Mouse (Mus musculus): ENCODE results near the gene Abcg8. TPM values are rescaled to one million over a fixed set of nuclear protein-coding genes. Genes with fewer than 3 reads are reported as not detected.

Abcg8 gene
- polyA plus RNA-seq, 1 experiment from 2014 or later: 0.17 TPM

DNA sequence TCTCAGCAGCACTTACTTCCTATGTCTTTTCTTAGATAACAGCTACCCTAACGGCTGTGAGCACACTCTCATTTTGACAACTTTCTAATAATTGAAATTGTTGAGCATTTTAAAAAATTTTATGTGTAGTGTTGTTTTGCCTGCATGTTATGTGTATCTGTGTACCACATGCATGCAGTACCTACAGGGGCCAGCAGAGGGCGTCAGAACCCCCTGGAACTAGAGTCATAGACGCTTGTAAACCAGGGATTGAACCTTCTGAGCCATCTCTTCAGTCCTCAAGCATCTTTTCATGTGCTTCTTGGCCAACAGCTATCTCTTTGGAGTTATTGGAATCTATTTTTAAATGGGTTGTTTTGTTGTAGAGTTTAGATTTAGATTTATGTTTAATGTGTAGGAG, 34.2 kb upstream of the Abcg8 start:
- ATAC-seq (replicated peaks; ENCODE audit: low FRiP score) (no peak), DNase-seq (ENCODE audit: low spot score) (peak; percentile 72)
- Histone ChIP-seq H3K4me3 (ENCODE audit: low read depth, low read length) (no peak overlapping the region), H3K27me3 (ENCODE audit: control insufficient read depth, insufficient read depth, low read length) (no peaks in the 10 kb centered on the region), H3K4me2 (ENCODE audit: low read depth, low read length, severe bottlenecking) (no peak overlapping the region), H3K36me3 (ENCODE audit: control insufficient read depth, insufficient read depth, low read length) (no peaks in the 10 kb centered on the region), H3K27ac (ENCODE audit: low read depth, low read length) (no peak overlapping the region), H3K4me1 (replicated peaks; ENCODE audit: control insufficient read depth, insufficient read depth, low read length) (peaks cover 9% of the 10 kb centered on the region), H3K9me3 (ENCODE audit: control insufficient read depth, low read length) (no peaks in the 10 kb centered on the region), H3K9ac (ENCODE audit: low read length) (no peak overlapping the region)
- WGBS: 33% methylated on average over 3 of the region's 3 CpGs

DNA sequence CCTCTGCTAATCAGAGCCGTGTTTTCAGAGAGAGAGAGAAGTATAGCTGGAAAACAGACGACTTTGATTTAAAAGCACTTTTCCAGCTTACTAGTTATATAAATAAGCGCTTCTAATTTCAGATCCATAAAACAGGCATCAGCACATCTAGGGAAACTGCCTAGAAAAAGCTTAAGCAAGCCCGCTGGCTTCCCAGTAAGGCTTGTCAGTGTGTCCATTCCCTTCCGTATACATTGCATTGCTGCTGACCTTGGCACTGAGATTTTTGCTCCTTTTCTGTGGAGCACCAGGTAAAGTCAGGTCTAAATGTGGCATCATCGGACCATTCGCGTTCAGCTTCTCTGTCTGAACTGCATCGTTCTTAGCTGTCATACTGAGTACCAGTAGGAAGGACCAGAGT, 33.8 kb upstream of the Abcg8 start:
- peaks cover 9% of the 10 kb centered on the region for H3K4me1 ChIP-seq (replicated peaks; ENCODE audit: control insufficient read depth, insufficient read depth, low read length)
- DNase-seq (ENCODE audit: low spot score) (no peak), ATAC-seq (replicated peaks; ENCODE audit: low FRiP score) (no peak)
- no peak overlapping the region for H3K27ac ChIP-seq (ENCODE audit: low read depth, low read length)
- H3K36me3 ChIP-seq (ENCODE audit: control insufficient read depth, insufficient read depth, low read length): no peaks in the 10 kb centered on the region
- no peaks in the 10 kb centered on the region for H3K27me3 ChIP-seq (ENCODE audit: control insufficient read depth, insufficient read depth, low read length)
- no peak overlapping the region for H3K9ac ChIP-seq (ENCODE audit: low read length)
- no peak overlapping the region for H3K4me2 ChIP-seq (ENCODE audit: low read depth, low read length, severe bottlenecking)
- H3K4me3 ChIP-seq (ENCODE audit: low read depth, low read length): no peak overlapping the region
- WGBS: 95% methylated on average over 9 of the region's 9 CpGs
- no peaks in the 10 kb centered on the region for H3K9me3 ChIP-seq (ENCODE audit: control insufficient read depth, low read length)

DNA sequence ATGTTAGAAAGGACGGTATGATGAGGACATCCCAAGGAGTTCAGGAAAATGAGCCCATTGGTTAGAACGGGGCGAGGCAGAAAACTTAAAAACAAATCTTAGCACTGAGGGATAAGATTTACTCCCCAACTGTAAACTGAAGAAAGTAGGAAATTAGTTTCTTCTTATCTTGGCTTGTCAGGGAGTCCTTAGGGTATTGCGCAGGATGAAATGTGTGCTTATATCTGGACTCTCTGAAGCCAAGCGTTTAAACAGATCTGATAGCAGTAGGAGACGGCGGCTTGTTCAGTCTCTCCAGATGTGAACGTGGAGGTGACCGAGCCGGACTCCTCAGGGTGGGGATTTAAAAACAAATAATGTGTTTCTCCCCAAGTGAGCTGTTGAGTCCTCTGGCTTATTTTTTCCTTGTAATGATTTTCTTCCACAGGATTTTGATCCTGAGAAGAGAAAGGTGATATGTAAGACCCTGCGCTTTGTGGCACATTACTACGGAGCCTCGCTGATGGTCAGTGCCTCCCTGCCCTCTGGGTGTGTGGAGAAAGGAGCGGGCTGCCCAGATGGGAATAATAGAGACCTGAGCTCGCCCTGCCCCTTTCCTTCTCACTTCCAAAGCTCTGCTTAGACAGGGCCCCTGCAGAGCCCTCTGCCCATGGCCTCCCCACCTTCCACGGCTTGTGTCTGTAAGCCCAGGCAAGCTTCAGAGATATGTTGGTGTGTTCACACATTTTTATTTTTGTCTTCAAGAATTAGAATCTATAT, 31.6 kb upstream of the Abcg8 start:
- Histone ChIP-seq H3K27me3 (ENCODE audit: control insufficient read depth, insufficient read depth, low read length) (no peaks in the 10 kb centered on the region), H3K4me3 (ENCODE audit: low read depth, low read length) (no peak overlapping the region), H3K4me2 (ENCODE audit: low read depth, low read length, severe bottlenecking) (no peak overlapping the region), H3K27ac (ENCODE audit: low read depth, low read length) (no peak overlapping the region), H3K4me1 (replicated peaks; ENCODE audit: control insufficient read depth, insufficient read depth, low read length) (peaks cover 9% of the 10 kb centered on the region), H3K36me3 (ENCODE audit: control insufficient read depth, insufficient read depth, low read length) (no peaks in the 10 kb centered on the region), H3K9ac (ENCODE audit: low read length) (peak overlapping the region; percentile 9; the same call in 1 of the 2 replicates), H3K9me3 (ENCODE audit: control insufficient read depth, low read length) (no peaks in the 10 kb centered on the region)
- 52% methylated on average over 16 of the region's 16 CpGs for WGBS
- DNase-seq (ENCODE audit: low spot score) (no peak), ATAC-seq (replicated peaks; ENCODE audit: low FRiP score) (0 out of 2 replicates have a peak, but pooled peaks have one; percentile 40)

DNA sequence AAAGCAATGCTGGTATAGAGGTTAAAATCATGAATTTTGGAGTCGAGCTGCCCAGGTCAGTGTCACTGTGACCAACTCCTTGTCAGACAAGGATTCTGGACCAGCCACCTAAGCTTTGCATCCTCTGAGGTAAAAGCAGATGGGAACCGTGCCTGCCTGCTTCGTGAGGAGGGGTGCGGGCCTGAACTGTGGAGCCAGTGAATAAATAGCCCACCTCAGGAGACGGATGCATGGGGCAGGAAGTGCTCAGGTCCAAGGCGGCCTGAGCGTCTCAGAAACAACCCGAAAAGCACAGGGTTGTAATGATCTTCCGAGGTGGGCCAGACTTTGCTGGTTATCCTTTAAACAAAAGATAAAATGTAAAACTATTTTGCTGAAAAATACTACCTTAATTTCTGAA, 31.0 kb upstream of the Abcg8 start:
- 20% methylated on average over 9 of the region's 9 CpGs for WGBS
- H3K36me3 ChIP-seq (ENCODE audit: control insufficient read depth, insufficient read depth, low read length): no peaks in the 10 kb centered on the region

DNA sequence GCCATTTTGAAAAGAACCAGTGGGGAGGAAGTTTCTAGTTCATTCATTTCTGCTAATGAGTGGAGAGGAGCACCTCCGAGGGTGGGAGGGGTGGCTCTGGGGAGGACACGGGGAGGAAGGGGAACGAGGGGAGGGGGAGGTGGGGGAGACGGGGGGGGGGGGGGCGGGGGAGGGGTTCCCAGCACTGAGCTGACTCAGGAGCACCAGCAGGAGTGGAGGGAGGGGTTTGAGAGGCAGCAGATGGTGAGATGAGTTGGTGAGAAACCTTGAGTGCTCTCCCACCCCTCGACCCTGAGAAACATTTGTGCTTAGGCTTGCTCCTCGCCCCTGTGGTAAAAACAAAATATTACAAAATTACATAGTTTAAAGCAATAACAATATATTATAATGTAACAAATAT, 30.2 kb upstream of the Abcg8 start:
- Histone ChIP-seq H3K9ac (ENCODE audit: low read length) (no peak overlapping the region), H3K27me3 (ENCODE audit: control insufficient read depth, insufficient read depth, low read length) (no peaks in the 10 kb centered on the region), H3K27ac (ENCODE audit: low read depth, low read length) (no peak overlapping the region), H3K9me3 (ENCODE audit: control insufficient read depth, low read length) (no peaks in the 10 kb centered on the region), H3K36me3 (ENCODE audit: control insufficient read depth, insufficient read depth, low read length) (no peaks in the 10 kb centered on the region), H3K4me2 (ENCODE audit: low read depth, low read length, severe bottlenecking) (no peak overlapping the region), H3K4me3 (ENCODE audit: low read depth, low read length) (no peak overlapping the region), H3K4me1 (replicated peaks; ENCODE audit: control insufficient read depth, insufficient read depth, low read length) (peaks cover 9% of the 10 kb centered on the region)
- WGBS: 27% methylated on average over 3 of the region's 7 CpGs
- peak; percentile 75 for DNase-seq (ENCODE audit: low spot score)
- ATAC-seq (replicated peaks; ENCODE audit: low FRiP score): peak; percentile 69

More for the DNA sequence above, 31.0 kb upstream of the Abcg8 start:
- no peak overlapping the region; the same call in 1 of the 2 replicates for H3K9ac ChIP-seq (ENCODE audit: low read length)
- no peaks in the 10 kb centered on the region for H3K9me3 ChIP-seq (ENCODE audit: control insufficient read depth, low read length)
- no peaks in the 10 kb centered on the region for H3K27me3 ChIP-seq (ENCODE audit: control insufficient read depth, insufficient read depth, low read length)
- peaks cover 9% of the 10 kb centered on the region for H3K4me1 ChIP-seq (replicated peaks; ENCODE audit: control insufficient read depth, insufficient read depth, low read length)
- peak; percentile 60 for ATAC-seq (replicated peaks; ENCODE audit: low FRiP score)
- H3K4me3 ChIP-seq (ENCODE audit: low read depth, low read length): no peak overlapping the region
- no peak for DNase-seq (ENCODE audit: low spot score)
- no peak overlapping the region for H3K4me2 ChIP-seq (ENCODE audit: low read depth, low read length, severe bottlenecking)
- H3K27ac ChIP-seq (ENCODE audit: low read depth, low read length): 0 out of 2 replicates have a peak overlapping the region, but pooled peaks have one; percentile 10

DNA sequence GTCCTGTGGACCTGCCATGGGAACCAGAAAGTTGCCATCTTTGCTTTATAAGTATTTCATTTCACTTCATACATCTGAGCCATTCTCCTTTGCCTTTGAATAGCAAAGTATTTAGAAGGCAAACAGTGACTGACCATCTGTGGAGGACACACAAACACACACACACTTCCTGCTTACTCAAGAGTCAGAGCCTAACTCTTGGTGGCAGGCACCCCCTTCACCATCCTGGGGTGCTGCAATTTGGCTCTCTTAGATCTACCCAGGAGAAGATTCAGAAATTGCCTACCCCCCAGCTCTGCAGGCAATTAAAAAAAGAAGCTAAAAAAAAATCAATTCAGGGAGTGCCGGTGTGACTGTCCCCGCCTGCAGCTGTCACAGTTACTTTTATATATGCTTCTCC, 29.6 kb upstream of the Abcg8 start:
- Histone ChIP-seq H3K27me3 (ENCODE audit: control insufficient read depth, insufficient read depth, low read length) (no peaks in the 10 kb centered on the region), H3K9ac (ENCODE audit: low read length) (no peak overlapping the region), H3K4me2 (ENCODE audit: low read depth, low read length, severe bottlenecking) (no peak overlapping the region), H3K9me3 (ENCODE audit: control insufficient read depth, low read length) (no peaks in the 10 kb centered on the region), H3K36me3 (ENCODE audit: control insufficient read depth, insufficient read depth, low read length) (no peaks in the 10 kb centered on the region), H3K27ac (ENCODE audit: low read depth, low read length) (no peak overlapping the region), H3K4me1 (replicated peaks; ENCODE audit: control insufficient read depth, insufficient read depth, low read length) (peaks cover 9% of the 10 kb centered on the region), H3K4me3 (ENCODE audit: low read depth, low read length) (no peak overlapping the region)
- ATAC-seq (replicated peaks; ENCODE audit: low FRiP score): no peak
- WGBS: 74% methylated on average over 2 of the region's 2 CpGs
- no peak for DNase-seq (ENCODE audit: low spot score)

DNA sequence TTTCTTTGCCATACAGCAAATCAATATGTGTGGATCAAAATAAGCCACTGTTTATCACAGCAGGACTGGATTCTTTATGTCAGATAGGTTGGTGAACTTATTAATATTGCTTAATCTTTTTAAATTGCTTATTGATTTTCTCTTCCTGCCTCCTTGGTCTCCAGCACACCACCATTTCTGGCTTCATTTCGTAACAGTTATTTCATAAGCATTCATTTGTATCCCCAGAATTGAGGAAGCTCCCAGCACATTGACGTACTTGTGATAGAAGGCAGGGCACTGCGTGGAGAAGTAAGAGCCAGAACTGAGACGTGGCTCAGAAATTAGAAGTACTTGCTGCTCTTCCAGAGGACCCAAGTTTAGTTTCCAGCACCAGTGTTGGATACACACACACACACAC, 28.5 kb upstream of the Abcg8 start:
- WGBS: 87% methylated on average over 4 of the region's 4 CpGs
- Histone ChIP-seq H3K4me3 (ENCODE audit: low read depth, low read length) (no peak overlapping the region), H3K9ac (ENCODE audit: low read length) (no peak overlapping the region), H3K9me3 (ENCODE audit: control insufficient read depth, low read length) (no peaks in the 10 kb centered on the region), H3K4me1 (replicated peaks; ENCODE audit: control insufficient read depth, insufficient read depth, low read length) (peaks cover 9% of the 10 kb centered on the region), H3K27ac (ENCODE audit: low read depth, low read length) (no peak overlapping the region), H3K36me3 (ENCODE audit: control insufficient read depth, insufficient read depth, low read length) (no peaks in the 10 kb centered on the region), H3K4me2 (ENCODE audit: low read depth, low read length, severe bottlenecking) (no peak overlapping the region), H3K27me3 (ENCODE audit: control insufficient read depth, insufficient read depth, low read length) (no peaks in the 10 kb centered on the region)
- no peak for ATAC-seq (replicated peaks; ENCODE audit: low FRiP score)
- DNase-seq (ENCODE audit: low spot score): no peak

DNA sequence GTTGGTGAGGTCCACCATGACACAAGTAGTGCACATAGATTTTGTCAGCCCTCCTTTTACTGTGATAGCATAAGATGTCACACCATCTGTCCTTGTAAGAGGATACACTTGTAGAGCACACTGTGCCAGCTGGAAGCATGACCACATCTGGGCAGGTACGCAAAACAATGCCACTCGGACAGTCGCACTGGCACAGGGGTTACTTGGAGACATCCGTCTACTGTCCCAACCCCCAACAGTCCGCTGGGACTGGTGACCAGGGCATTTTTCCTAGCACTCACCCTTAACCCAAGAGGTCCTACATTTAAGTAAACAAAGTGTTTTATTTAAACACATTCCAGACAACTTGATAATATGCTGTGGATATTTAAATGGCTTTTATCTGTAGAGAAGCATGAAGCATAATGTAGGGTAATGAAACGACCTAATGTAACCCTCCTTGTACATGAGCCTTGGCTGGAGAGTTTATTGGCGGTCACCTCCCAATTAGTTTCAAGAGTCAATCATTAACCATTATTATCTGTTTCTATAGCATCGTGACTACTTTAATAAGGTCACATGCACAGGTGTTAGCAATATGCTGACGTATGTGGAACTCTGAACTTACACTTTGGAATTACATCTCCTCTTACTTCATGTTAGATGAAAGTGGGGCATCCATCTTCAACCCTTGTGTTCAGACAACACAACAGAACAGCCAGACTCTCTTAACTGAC, 25.6 kb upstream of the Abcg8 start:
- H3K4me1 ChIP-seq (replicated peaks; ENCODE audit: control insufficient read depth, insufficient read depth, low read length): peaks cover 2% of the 10 kb centered on the region; the same call in 1 of the 2 replicates
- H3K4me2 ChIP-seq (ENCODE audit: low read depth, low read length, severe bottlenecking): no peak overlapping the region
- ATAC-seq (replicated peaks; ENCODE audit: low FRiP score): no peak
- 89% methylated on average over 9 of the region's 9 CpGs for WGBS
- no peak overlapping the region for H3K9ac ChIP-seq (ENCODE audit: low read length)
- no peaks in the 10 kb centered on the region for H3K9me3 ChIP-seq (ENCODE audit: control insufficient read depth, low read length)
- no peak for DNase-seq (ENCODE audit: low spot score)
- H3K27ac ChIP-seq (ENCODE audit: low read depth, low read length): no peak overlapping the region
- H3K4me3 ChIP-seq (ENCODE audit: low read depth, low read length): no peak overlapping the region
- H3K36me3 ChIP-seq (ENCODE audit: control insufficient read depth, insufficient read depth, low read length): no peaks in the 10 kb centered on the region
- no peaks in the 10 kb centered on the region for H3K27me3 ChIP-seq (ENCODE audit: control insufficient read depth, insufficient read depth, low read length)
